Mouse (Mus musculus) intestine, embryonic 14.5 days (tissue): Measurements from ENCODE around the gene Fam210b. TPM values are rescaled to one million over a fixed set of nuclear protein-coding genes. Genes with fewer than 3 reads are reported as not detected.
A peak's percentile ranks its signal among the peaks of the same experiment; 100 is the strongest.

Experiments used
- ATAC-seq: fragments of 200-750 bp; cut with Nextera tagmentation; replicated peaks from 2 replicates; pipeline ENCODE4 v1.8.0; 2017; ENCODE audit warnings: low read depth, moderate number of reproducible peaks, moderate TSS enrichment, moderate library complexity; ENCODE audit not compliant: low FRiP score, low TSS enrichment
- DNase-seq: peaks from one replicate; pipeline ENCODE4 v3.0.0-alpha.2; 2018; ENCODE audit warnings: low spot score
- H3K27ac ChIP-seq: fragments of 300-500 bp; sonication (generic); 2 replicates; pipeline ENCODE4 v1.5.1; 2014; ENCODE audit warnings: low read depth, mild to moderate bottlenecking, control low read depth
- H3K27me3 ChIP-seq: fragments of 300-500 bp; sonication (generic); replicated peaks from 2 replicates; pipeline ENCODE4 v1.6.1; 2014; ENCODE audit warnings: low read length, control low read depth; ENCODE audit not compliant: control insufficient read depth, insufficient read depth
- H3K36me3 ChIP-seq: fragments of 300-500 bp; sonication (generic); 2 replicates; pipeline ENCODE4 v1.6.1; 2014; ENCODE audit warnings: low read length, control low read depth; ENCODE audit not compliant: control insufficient read depth, insufficient read depth
- H3K4me1 ChIP-seq: fragments of 300-500 bp; sonication (generic); replicated peaks from 2 replicates; pipeline ENCODE4 v1.6.1; 2014; ENCODE audit warnings: low read length, control low read depth, mixed read lengths; ENCODE audit not compliant: control insufficient read depth, insufficient read depth
- H3K4me2 ChIP-seq: fragments of 300-500 bp; sonication (generic); 2 replicates; pipeline ENCODE4 v1.6.1; 2014; ENCODE audit warnings: low read length
- H3K4me3 ChIP-seq: fragments of 300-500 bp; sonication (generic); 2 replicates; pipeline ENCODE4 v1.5.1; 2014; ENCODE audit warnings: low read depth, low read length, control low read depth, mixed read lengths
- H3K9ac ChIP-seq: fragments of 300-500 bp; sonication (generic); 2 replicates; pipeline ENCODE4 v1.6.1; 2014; ENCODE audit warnings: mild to moderate bottlenecking, low read length
- H3K9me3 ChIP-seq: fragments of 300-500 bp; sonication (generic); 2 replicates; pipeline ENCODE4 v1.6.1; 2016; ENCODE audit warnings: low read length, control low read depth; ENCODE audit not compliant: control insufficient read depth
- WGBS: fragments of 180-500 bp; shearing (Covaris S2); extraction: QIAGEN DNeasy Blood & Tissue Kit; methylation state at CpG from one replicate; pipeline ENCODE4 v1.1.7; 2014; 5-methylcytosine and 5-hydroxymethylcytosine counted together
- polyA plus RNA-seq: library from polyadenylated mRNA; unstranded; fragments of >200 nt; fragmentation: Nextera tagmentation; extraction: Ambion mirVana; gene quantifications from 2 replicates; pipeline ENCODE4 v1.2.1, GENCODE M21; 2014

The Fam210b gene
- polyA plus RNA-seq, 1 experiment from 2014 or later, result 9.5 TPM

DNA sequence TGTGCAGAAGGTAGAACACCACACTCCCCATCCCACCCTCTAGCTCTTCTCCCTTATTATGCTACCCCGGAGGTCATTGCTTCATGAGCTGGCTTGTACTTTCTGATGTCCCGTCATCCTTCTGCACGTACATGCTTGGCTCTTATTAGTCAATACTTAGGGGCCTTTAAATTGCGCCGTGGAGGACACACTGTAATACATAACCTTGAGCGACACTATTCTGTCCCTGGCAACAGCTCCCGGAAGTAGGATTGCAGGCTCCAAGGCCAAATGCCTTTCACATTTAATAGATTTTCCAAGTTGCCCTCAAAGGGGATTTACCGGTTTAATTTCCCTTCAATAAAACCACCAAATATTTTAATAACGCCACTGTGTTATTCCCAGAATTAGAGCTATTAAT is 33.6 kb upstream of the Fam210b start:
- Histone ChIP-seq H3K4me2 (no peak overlapping the region), H3K36me3 (no peaks in the 10 kb centered on the region), H3K27me3 (no peaks in the 10 kb centered on the region), H3K27ac (no peak overlapping the region), H3K4me3 (no peak overlapping the region), H3K9me3 (no peaks in the 10 kb centered on the region), H3K4me1 (no peaks in the 10 kb centered on the region), H3K9ac (no peak overlapping the region)
- no peak for ATAC-seq
- 87% methylated on average over 9 of the region's 9 CpGs for WGBS
- DNase-seq, result no peak

- peak; percentile 92 for DNase-seq
- no peak overlapping the region for H3K27ac ChIP-seq
- no peak overlapping the region for H3K9ac ChIP-seq
- 12% methylated on average over 9 of the region's 9 CpGs for WGBS
- no peak for ATAC-seq
- H3K4me2 ChIP-seq, result no peak overlapping the region
- no peaks in the 10 kb centered on the region for H3K27me3 ChIP-seq
- H3K9me3 ChIP-seq, result no peaks in the 10 kb centered on the region
- no peaks in the 10 kb centered on the region for H3K36me3 ChIP-seq
- H3K4me3 ChIP-seq, result no peak overlapping the region
- no peaks in the 10 kb centered on the region for H3K4me1 ChIP-seq
Observed at GRCm38 (mm10) chr2:172320878-172321277, 24.5 kb upstream of the Fam210b start.

DNA sequence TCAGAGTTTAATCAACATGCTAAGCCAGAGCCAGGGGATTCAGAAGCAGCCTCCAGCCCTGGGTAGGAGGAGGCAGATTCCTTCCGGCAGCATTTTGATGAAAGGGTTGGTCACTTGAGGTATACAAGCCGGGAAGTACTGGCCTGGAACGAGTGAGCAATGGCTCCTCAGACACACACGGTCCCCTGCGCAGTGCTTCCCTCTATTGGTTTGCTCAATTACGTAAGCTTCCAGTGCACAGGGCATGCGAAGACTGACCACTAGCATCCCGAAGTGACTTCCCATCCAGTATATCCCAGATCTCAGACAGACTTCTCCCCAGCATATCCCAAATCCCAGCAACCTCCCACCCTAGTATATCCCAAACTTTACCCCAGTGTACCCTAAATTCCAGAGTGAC is 17.1 kb upstream of the Fam210b start:
- H3K4me3 ChIP-seq, result no peak overlapping the region
- no peaks in the 10 kb centered on the region for H3K27me3 ChIP-seq
- H3K27ac ChIP-seq, result no peak overlapping the region
- no peak overlapping the region for H3K9ac ChIP-seq
- ATAC-seq (no peak), DNase-seq (no peak)
- no peaks in the 10 kb centered on the region for H3K36me3 ChIP-seq
- no peak overlapping the region for H3K4me2 ChIP-seq
- H3K9me3 ChIP-seq, result no peaks in the 10 kb centered on the region
- H3K4me1 ChIP-seq, result no peaks in the 10 kb centered on the region
- 47% methylated on average over 8 of the region's 8 CpGs for WGBS

- 8% methylated on average over 13 of the region's 13 CpGs for WGBS
- ATAC-seq (no peak; the same call in 1 of the 2 replicates), DNase-seq (peak; percentile 79)
Observed at GRCm38 (mm10) chr2:172329179-172329578, 16.2 kb upstream of the Fam210b start.

GRCm38 (mm10) chr2:172338206-172338942 is 7.0 kb upstream of the Fam210b start:
- Histone ChIP-seq H3K4me3 (no peak overlapping the region), H3K36me3 (no peaks in the 10 kb centered on the region), H3K9me3 (no peaks in the 10 kb centered on the region), H3K4me2 (no peak overlapping the region), H3K27ac (no peak overlapping the region), H3K27me3 (no peaks in the 10 kb centered on the region), H3K9ac (no peak overlapping the region), H3K4me1 (no peaks in the 10 kb centered on the region)
- ATAC-seq (no peak), DNase-seq (no peak)
- WGBS, result 86% methylated on average over 19 of the region's 19 CpGs

More at GRCm38 (mm10) chr2:172329179-172329578, 16.2 kb upstream of the Fam210b start:
- Histone ChIP-seq H3K4me1 (no peaks in the 10 kb centered on the region), H3K4me3 (no peak overlapping the region), H3K4me2 (no peak overlapping the region), H3K9me3 (no peaks in the 10 kb centered on the region), H3K36me3 (no peaks in the 10 kb centered on the region), H3K27ac (no peak overlapping the region), H3K9ac (no peak overlapping the region), H3K27me3 (no peaks in the 10 kb centered on the region)

DNA sequence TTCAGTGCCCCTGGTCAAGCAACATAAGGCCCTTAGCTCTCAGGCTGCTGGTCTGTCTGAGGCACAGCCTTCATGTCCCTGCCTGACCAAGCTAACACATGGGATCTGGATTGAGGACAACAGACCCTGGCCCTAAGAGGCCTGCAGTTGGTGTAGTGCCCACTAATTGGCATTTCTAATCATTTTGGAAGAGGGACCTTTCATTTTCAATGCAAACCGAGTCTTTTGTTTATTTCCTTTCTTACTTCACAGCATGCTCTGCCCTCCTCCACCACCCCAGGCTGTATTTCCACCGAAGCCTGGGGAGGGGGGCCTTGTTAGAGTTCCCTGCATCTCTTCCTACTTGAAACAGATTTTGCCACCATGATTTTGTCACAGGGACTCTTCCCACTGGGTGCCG is 4.4 kb upstream of the Fam210b start:
- Histone ChIP-seq H3K9ac (no peak overlapping the region), H3K4me1 (peaks cover 4% of the 10 kb centered on the region), H3K4me3 (no peak overlapping the region), H3K27me3 (no peaks in the 10 kb centered on the region), H3K9me3 (no peaks in the 10 kb centered on the region), H3K36me3 (no peaks in the 10 kb centered on the region), H3K4me2 (no peak overlapping the region), H3K27ac (no peak overlapping the region)
- no peak for DNase-seq
- no peak for ATAC-seq
- WGBS, result 55% methylated on average over 3 of the region's 3 CpGs

DNA sequence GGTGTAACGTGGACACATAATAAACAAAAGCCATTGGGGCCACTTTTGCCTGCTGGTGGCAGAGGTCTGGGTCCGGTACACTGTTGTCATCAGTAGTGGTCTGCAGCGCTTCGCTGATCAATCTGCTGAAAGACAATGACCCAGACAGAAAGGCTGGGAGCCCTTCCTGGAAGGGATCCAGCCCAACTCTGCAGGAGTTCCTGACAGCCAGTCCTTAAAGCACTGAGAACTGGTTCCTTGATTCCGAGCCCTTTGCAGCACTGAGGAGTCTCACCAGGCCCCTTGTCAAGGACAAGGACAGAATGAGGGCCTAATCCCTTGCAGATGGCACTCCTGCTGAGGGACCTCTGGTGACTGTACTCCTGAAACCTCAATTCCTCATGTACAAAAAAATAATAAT is 3.8 kb upstream of the Fam210b start:
- H3K4me3 ChIP-seq, result no peak overlapping the region
- H3K9ac ChIP-seq, result no peak overlapping the region
- H3K27me3 ChIP-seq, result no peaks in the 10 kb centered on the region
- no peaks in the 10 kb centered on the region for H3K36me3 ChIP-seq
- H3K4me1 ChIP-seq, result peaks cover 4% of the 10 kb centered on the region
- ATAC-seq (no peak), DNase-seq (no peak)
- H3K4me2 ChIP-seq, result no peak overlapping the region
- 64% methylated on average over 5 of the region's 5 CpGs for WGBS
- H3K27ac ChIP-seq, result no peak overlapping the region
- no peaks in the 10 kb centered on the region for H3K9me3 ChIP-seq

GRCm38 (mm10) chr2:172343751-172344150 is 1.6 kb upstream of the Fam210b start:
- WGBS, result 88% methylated on average over 7 of the region's 7 CpGs
- Histone ChIP-seq H3K36me3 (no peaks in the 10 kb centered on the region), H3K4me2 (no peak overlapping the region), H3K27ac (no peak overlapping the region), H3K9me3 (no peaks in the 10 kb centered on the region), H3K4me3 (no peak overlapping the region), H3K27me3 (no peaks in the 10 kb centered on the region), H3K9ac (no peak overlapping the region), H3K4me1 (peaks cover 15% of the 10 kb centered on the region)
- DNase-seq (no peak), ATAC-seq (no peak)

GRCm38 (mm10) chr2:172344669-172345068 is 696 bp upstream of the Fam210b start:
- ATAC-seq (no peak), DNase-seq (no peak)
- peaks cover 18% of the 10 kb centered on the region for H3K4me1 ChIP-seq
- peak overlapping the region; percentile 97 for H3K4me2 ChIP-seq
- no peaks in the 10 kb centered on the region for H3K36me3 ChIP-seq
- H3K4me3 ChIP-seq, result peak overlapping the region; percentile 58
- H3K27me3 ChIP-seq, result no peaks in the 10 kb centered on the region
- no peaks in the 10 kb centered on the region for H3K9me3 ChIP-seq
- no peak overlapping the region for H3K9ac ChIP-seq
- 0 out of 2 replicates have a peak overlapping the region, but pooled peaks have one; percentile 27 for H3K27ac ChIP-seq
- WGBS, result 34% methylated on average over 5 of the region's 5 CpGs
